Mouse (Mus musculus): ENCODE data around the gene Pms2. TPM values are rescaled to one million over a fixed set of nuclear protein-coding genes. Genes with fewer than 3 reads are reported as not detected.

Gene Pms2
- polyA plus RNA-seq, 1 experiment from 2014 or later: 3.8 TPM

Other genes with a start within 250 kb of the Pms2 start
- gene Usp42, start 177.7 kb upstream of the Pms2 start, polyA plus RNA-seq (2018): 5.5 to 7.2 TPM (median 6.0 TPM) in 3 replicates
- gene Eif2ak1, start 92.2 kb upstream of the Pms2 start, polyA plus RNA-seq (2018): 23.3 to 44.5 TPM (median 29.3 TPM) in 3 replicates
- not detected in 3 replicates for gene Ankrd61, start 12.3 kb upstream of the Pms2 start, polyA plus RNA-seq (2018)
- gene Aimp2, start 117 bp upstream of the Pms2 start, polyA plus RNA-seq (2018): 10.0 to 30.0 TPM (median 28.9 TPM) in 3 replicates
- 0.39 TPM in 1 of 3 replicates, not detected in the others for gene Gm42421, start 18.2 kb downstream of the Pms2 start, polyA plus RNA-seq (2018)
- gene Rsph10b, start 23.1 kb downstream of the Pms2 start, polyA plus RNA-seq (2018): not detected in 3 replicates
- 66.0 to 72.1 TPM (median 71.7 TPM) in 3 replicates for gene Ccz1, start 104.9 kb downstream of the Pms2 start, polyA plus RNA-seq (2018)
- not detected in 3 replicates for gene Ocm, start 116.7 kb downstream of the Pms2 start, polyA plus RNA-seq (2018)
- 1.4 to 3.9 TPM (median 1.8 TPM) in 3 replicates for gene Lmtk2, start 190.5 kb downstream of the Pms2 start, polyA plus RNA-seq (2018)